Mouse (Mus musculus) large intestine, adult 2 months (tissue): Measurements from ENCODE around the gene Casp9. TPM values are rescaled to one million over a fixed set of nuclear protein-coding genes. Genes with fewer than 3 reads are reported as not detected.

ENCODE experiments used
- DNase-seq: peaks from one replicate; pipeline ENCODE4 v3.0.0-alpha.2; 2012; ENCODE audit warnings: low read depth, low spot score
- WGBS: fragments of 180-500 bp; shearing (Covaris S2); methylation state at CpG from one replicate; pipeline ENCODE4 v1.1.7; 2018; 5-methylcytosine and 5-hydroxymethylcytosine counted together
- polyA plus RNA-seq: library from polyadenylated mRNA; depleted of rRNA; stranded (reverse); fragments of >200 nt; gene quantifications from 2 replicates; pipeline ENCODE4 v1.2.3, GENCODE M21; 2012; rRNA removed

The Casp9 gene
- polyA plus RNA-seq: 11.8 and 15.5 TPM in 2 replicates

DNA sequence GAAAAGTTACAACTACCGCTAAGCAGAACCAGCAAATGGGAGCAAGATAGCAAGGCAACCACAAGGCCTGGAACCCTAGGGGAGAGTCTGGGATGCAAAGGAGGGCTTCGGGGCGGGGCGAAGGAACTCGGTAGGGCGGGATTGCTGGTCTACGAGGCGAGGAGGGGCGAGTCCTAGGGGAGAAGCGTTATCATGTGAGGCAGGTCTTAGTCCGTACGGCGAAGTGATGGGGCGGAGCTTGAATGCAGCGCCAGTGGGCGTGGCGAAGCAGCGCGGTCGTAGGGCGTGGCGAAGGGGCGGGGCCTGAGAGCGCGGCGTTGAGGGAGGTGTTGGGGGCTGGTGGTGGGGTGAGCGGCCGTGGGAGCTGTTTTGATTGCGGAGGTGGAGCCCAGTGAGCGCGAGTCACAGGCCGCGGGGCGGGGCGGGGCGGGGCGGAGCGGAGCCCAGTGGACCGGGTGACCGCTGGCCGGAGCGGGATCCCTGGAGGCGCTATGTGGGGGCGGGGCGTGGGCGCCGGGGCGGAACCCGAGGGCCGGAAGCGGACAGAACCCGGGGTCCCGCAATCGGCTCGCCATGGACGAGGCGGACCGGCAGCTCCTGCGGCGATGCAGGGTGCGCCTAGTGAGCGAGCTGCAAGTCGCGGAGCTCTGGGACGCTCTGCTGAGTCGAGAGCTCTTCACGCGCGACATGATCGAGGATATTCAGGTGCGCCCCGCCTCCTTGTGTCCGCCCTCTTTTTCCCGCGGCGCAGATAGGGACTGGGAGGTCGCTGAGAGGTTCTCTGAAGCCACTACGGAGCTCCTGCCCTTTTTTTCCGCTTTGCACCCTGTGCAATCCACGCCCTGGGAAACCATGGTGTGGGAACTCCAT, at the start of gene Casp9:
Casp9 (plus strand) TSS at position 331 of the 870 bp plus-strand sequence.
- DNase-seq: peak; percentile 88
- under 1% methylated on average over 80 of the region's 80 CpGs for WGBS

DNA sequence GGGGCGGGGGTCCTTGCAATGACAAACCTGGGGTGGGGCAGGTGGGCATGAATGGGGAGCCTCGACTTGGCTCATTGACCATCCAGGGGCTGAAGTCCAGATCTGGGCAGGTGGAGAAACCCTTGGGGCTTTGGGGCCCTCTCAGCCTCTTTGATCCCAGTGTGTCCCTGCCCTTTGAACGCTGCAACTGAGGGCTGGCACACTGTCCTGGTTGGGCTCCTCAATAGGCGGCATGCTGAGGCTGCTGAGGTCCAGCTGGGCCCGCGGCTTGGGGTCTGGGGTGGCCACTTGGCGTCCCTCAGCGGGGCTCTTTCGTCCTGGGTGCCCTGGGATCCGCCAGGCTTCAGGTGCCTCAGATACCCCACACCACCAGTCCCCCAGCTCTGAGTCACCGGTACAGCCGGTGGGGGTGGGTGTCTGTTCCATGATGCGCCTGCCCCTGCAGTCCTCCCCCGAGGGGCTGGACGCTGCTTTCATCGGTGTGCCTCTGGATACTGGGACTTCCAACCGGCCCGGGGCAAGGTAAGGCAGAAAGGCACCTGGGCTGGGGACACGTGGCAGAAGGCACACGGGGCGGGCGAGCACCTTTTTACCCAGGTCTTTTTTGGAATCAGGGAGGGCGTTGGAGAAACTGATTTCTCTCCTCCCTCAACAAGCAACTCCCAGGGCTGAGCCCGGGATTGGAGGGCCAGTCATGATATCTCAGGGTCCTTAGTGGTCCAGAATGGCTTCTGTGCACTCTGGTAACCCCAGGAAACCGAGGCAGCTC, 46.6 kb upstream of the Casp9 start, which contains the start of gene Agmat:
Agmat (plus strand) TSS at position 95 of the 769 bp plus-strand sequence.
- DNase-seq: no peak
- 27% methylated on average over 25 of the region's 25 CpGs for WGBS

DNA sequence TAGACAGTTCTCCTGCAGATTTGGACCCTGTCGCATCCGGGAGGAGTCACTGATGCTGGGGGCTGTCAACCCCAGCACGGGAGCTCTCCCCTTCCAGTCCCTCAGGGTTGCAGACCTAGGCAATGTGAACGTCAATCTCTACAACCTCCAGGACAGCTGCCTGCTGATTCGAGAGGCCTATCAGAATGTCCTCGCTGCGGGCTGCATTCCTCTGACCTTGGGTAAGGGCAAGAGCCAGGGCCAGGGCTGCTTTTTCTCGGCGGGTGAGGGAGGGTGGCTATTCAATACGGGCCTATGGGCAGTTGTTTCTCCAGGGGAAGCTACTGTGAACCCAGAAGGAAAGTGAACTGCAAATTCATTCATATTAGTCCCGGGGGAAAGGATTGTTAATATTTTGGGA, 43.9 kb upstream of the Casp9 start:
- no peak for DNase-seq
- WGBS: 70% methylated on average over 11 of the region's 11 CpGs

DNA sequence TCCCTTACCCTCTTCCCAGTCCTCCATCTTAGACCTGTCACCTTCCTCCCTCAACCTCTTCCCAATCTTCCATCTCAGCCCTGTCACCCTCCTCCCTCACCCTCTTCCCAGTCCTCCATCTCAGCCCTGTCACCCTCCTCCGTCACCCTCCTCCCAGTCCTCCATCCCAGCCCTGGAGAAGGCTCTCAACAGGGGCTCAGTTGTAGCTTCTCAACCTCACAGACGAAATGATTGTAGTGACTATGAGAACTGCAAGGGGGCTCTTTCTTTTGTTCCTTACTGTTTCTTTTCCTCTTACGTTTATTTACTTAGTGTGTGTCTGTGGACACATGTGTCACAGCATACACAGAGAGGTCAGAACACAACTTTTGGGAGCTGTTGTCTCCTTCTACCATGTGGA, 42.6 kb upstream of the Casp9 start:
- no peak for DNase-seq
- WGBS: 90% methylated on average over 3 of the region's 3 CpGs

DNA sequence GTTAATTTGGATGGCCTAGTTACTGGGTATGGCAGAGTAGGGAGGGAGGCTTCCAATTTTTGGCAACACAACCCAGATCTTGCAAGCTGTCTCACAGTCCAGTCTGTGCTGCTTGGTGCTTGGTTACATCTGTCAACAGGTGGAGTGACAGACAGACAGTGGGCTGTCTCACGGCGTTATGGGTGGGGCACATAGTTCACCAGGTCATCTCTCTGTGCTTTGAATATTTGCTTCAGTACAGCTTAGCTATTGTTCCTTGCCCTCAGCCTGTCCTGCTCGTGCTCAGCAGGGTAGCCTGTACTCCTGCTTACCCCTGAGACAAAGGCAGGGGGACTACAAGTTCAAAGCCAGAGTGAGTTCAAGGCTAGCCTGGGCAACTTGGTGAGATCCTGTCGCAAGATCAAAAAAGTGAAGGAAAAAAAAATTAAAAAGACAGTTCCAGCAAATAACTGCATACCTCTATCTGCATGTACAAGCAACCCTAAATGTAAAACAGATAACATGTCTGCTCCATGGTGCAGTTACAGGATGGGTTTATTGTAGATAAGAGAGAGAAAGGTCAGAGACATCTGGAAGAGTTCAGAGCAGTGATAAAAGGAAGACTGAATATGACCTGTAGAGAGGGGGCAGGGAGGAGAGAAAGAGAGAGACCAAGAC, 41.9 kb upstream of the Casp9 start:
- WGBS: 34% methylated on average over 4 of the region's 4 CpGs
- no peak for DNase-seq

DNA sequence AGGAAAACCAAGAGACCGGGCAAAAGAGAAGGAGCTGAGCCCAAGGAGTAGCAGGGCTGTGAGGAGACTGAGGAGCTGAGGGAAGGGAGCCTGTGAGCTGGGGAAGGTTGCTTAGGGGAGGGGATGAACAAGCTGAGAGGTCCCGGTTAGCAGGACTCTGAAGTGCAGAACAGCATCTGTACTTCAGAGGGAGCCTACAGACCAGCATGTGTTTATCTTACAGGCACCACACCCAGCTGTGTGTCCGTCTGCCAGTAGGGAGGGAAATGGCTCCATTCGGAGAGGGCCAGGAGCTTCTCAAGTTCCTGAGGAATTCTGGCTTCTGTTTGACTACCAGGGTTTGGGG, 41.4 kb upstream of the Casp9 start:
- WGBS: 9% methylated on average over 4 of the region's 4 CpGs
- no peak for DNase-seq

DNA sequence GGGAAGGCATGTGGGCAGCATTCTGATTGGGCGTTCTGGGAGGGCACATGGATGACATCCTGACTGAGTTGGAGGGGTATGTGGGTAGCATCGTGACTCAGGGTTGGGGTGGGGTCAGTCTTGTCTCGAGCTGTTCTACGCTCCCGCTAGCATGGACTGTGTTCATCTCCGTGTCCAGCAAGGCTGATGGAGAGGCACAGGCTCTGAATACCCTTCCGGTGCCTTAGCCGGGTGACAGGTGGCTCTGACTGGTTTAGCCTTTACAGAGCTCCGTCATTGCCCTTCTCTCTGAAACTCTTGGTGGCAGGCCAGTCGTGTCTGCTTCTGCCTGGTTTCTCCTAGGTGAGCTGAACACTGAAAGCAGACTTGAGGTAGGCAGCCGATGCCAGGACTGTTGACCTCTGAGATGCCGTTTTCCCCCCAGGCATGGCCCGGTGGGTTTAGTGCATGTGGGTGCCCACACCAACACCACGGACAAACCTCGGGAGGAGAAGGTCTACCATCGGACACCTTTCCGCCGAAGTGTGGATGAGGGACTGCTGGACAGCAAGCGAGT, 38.0 kb upstream of the Casp9 start:
- DNase-seq: no peak
- WGBS: 93% methylated on average over 19 of the region's 19 CpGs

DNA sequence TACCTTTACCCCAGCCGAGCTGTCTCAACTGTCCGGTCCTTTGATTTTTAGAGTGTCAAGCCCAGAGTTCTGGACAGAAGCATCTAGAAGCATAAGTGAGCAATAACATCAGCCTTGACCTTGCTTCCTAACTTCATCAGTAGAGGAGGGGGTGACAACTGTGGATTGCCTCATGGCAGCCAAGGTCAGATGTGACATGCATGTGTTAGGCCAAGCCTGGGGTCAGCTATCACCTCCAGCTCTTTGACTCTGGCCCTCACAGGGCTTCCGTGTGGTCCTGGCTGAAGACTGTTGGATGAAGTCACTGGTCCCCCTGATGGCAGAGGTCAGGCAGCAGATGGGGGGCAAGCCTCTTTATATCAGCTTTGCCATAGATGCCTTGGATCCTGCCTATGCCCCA, 36.3 kb upstream of the Casp9 start:
- no peak for DNase-seq
- WGBS: 94% methylated on average over 3 of the region's 3 CpGs

DNA sequence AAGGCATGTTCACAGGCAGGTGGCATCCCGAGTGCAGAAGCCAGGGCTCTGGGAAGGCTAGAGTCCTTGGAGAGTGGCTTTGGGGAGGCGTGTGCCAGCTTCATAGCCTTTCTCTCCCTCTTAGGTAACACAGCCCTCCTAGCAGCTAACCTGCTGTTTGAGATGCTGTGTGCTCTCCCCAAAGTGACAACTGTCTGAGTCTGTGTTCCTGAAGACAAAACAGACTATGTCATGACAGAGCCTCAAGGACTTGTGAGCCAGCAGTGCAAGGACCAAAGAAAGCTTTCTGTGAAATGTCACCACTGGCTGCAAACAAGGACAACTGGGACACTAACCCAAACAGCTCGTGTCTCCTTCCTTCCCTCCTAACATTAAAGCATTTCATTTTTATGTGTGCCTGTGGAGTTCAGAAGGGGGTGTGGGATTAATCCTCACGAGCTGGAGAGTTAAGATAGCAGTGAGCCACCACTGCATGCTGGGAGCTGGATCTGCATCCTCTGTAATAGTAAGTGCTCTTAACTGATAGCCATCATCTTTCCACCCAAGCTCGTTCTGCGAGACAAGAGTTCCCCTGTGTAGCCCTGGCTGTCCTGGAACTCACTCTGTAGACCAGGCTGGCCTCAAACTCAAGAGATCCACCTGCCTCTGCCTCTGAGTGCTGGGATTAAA, 34.4 kb upstream of the Casp9 start:
- DNase-seq: no peak
- 68% methylated on average over 6 of the region's 6 CpGs for WGBS

DNA sequence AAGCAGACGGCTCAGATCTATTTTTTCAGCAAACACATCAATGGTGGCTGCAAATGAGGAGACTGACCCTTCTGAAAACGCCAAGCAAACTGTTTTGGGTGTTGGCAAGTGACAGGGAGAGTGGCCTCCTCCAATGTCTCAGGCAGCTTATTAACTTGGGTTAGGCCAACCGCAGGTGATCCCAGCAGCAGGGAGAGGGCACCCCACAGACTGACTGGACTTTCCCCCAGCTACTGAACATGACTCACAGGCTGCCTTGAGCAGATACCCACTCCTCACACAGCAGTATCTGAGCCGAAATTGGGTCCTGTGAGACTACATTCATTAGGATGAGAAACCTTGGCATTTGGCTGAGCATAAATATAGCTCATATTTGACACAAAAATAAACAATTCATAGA, 32.5 kb upstream of the Casp9 start:
- 68% methylated on average over 4 of the region's 4 CpGs for whole genome bisulfite sequencing

DNA sequence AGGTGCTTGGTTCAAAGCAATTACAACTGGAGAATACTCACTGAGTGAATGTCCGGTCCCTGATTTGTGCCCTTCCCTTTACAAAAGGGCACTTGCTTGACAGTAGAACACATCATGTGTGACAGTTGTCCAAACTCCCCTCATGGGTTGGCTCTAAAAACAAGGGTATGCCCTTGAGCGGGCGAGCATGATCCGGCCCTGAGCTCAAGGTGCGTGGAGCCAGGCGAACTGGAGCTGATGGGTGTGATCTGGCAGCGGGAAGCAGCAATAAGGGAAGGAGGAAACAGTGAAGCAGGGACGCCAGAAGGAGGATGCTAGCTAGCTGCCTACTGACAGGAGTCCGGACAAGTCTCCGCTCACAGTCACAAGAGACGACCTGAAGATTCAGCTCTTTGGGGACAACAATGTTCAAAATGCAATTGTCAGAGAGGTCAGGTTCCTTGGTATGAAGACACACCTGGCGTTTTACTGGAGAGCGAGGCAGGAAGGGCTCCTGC, 31.3 kb upstream of the Casp9 start:
- no peak for DNase-seq
- WGBS: 90% methylated on average over 13 of the region's 13 CpGs

More for the DNA sequence above, 32.5 kb upstream of the Casp9 start:
- no peak for DNase-seq

DNA sequence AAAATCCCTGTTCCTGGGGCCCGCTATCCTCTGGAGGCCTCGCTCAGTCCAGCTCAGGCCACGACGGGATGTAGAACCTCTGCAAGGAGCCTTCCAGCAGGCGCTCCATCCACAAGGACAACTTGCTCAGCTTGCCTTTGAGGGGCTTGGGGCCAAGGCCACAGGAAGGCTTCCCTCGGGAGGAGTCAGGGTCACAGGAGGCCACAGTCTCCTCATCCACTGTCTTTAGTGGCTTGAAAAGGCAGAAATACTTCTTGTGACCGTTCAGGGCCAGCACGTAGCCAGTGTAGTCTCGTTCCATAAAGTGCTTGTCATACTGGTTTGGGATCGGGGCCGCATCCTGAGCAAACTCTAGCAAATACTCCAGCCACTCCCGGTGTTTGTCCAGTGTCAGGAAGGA, 29.9 kb upstream of the Casp9 start:
- WGBS: 79% methylated on average over 12 of the region's 12 CpGs
- DNase-seq: no peak

DNA sequence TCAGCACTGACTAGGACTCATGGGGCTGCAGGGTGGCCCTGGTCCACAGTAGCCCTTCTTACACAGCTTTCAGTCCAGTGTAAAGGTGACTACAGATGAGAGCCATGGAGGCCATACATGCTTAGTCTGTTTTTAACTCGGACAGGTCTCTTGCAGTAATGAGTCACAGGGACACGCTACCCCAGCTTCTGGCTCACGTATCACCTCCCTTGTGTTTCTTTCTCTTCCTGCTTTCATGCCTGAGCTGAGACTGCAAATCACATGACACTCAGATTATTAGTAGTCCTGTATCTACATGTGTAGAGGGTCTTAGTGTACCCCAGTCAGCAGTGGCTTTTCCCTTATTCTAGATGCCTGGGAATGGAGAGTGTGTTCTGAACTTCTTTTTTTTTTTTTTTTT, 28.4 kb upstream of the Casp9 start:
- 90% methylated on average over 3 of the region's 3 CpGs for WGBS
- DNase-seq: no peak

DNA sequence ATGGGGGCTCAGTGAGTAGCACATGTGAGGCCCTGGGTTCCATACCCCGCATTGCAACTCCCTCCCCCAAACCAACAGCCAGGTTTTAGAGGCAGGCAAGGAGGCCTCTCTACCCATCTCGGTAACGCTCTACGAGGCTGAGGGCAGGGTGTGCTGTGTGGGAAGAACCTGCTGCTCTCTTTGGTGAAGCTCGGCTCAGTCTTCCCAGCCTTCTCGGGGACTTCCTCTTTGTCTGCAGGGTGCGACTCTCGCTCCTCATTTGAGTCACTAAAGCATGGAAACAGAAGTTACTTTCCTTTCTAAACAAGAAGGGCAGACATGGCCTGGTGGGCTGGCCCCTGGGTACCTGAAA, 27.1 kb upstream of the Casp9 start:
- WGBS: 75% methylated on average over 8 of the region's 8 CpGs

DNA sequence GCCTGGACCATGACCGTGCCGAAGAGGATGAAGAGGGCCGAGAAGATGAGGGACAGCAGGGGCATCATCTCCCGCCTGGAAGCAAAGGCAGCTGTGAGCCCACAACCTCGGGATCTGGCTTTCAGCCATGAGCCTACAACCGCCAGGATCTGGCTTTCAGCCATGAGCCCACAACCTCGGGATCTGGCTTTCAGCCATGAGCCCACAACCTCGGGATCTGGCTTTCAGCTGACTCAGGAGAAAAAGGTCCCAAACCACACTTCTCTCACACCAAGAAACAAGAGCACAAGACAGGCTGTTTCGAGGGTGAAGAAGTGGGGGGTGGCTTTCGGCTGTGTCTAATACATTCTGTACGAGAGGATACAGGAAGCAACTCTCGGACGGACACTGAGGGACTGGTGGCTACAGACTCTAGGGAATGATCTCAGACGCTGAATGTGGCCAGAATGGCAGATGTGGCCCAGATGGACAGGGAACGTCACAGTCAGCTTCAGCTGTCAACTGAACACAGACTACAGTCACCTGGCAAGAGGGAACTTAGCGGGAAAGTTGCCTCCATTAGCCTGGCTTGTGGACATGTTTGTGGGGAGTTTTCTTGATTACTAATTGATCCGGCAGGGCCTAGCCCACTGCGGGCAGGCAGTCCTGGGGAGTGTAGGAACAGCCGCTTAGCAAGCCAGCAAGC, 26.6 kb upstream of the Casp9 start:
- no peak for DNase-seq
- WGBS: 58% methylated on average over 19 of the region's 19 CpGs

More for the DNA sequence above, 27.1 kb upstream of the Casp9 start:
- no peak for DNase-seq

DNA sequence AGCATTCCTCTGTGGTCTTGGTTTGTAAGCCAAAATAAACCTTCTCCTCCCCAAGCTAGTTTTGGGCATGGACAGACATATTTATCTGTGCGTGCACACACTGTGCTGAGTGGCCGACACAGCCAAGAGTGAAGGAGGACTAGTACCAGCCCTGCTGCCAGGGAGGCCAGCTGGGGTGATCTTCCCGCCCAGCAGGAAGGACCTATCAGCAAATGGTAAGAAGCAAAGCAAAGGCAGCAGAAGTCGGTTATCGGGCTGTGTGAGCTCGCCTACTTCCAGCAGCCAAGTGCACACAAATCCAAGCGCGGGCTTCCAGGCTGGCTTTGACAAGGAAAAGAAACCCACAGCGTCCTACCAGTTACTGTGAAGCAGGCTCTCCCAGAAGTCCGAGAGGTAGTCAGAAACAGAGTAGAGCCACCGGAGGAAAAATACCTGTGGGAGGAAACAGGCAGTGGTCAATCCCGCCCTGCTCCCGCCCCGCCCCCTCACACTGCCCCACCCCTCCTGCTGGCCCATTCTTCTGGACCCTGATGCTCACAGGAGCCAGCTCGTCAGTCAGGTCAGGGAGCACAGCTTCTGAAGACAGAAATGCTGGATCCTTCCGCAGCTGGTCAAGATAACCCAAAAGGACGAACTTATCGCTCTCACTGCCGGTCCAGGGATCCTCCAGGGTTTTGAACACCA, 25.9 kb upstream of the Casp9 start:
- 69% methylated on average over 19 of the region's 19 CpGs for WGBS
- DNase-seq: no peak

DNA sequence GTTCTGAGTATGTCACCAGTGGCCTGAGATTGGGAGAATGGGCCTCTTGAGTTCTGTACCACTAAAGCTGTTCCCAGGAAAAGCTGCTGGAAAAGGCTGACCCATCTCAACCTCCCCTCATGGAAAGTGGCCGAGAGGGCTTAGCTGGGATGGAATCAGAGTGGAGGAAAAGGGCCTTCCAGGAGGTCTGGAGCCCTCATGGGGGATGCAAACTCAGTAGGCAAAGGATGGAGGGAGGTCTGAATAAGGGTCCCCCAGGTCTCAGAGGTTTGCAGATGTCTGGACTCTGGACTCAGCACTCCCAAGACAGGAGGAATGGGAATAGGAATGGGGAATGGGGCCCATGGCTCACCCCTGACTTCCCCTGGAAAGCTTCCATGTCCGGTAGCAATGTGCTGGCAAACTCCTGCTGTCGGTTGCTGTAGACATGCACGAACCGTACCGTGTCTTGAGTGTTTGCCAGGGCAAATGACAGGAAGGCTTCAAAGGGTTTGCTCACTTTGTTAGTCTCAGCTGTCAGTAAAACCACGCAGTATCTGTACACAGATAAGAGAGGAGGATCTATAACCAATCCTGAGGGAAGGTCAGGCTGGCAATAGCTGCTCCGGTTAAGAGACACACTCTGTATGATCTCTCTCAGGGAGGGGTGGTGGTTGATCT, 23.8 kb upstream of the Casp9 start:
- WGBS: 83% methylated on average over 8 of the region's 8 CpGs
- no peak for DNase-seq

DNA sequence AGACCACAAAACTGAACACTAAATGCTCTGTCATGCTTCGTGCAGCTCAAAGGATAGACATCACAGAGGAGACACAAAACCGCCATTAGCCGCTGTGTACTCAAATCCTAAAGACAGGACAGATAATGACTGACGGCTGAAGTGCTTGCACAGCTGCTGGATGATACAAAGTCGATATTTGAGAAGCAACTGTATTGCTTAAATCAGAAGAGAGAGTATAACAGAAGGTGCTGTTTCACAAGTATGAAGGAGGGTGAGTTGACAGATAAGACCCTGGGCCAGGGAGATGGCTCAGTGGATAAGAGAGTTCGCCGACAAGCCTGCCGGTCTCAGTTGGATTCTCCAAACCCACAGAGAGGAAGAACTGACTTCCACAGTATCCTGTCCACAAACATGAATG, 21.6 kb upstream of the Casp9 start:
- DNase-seq: no peak
- 93% methylated on average over 8 of the region's 8 CpGs for WGBS
